Mouse (Mus musculus): ENCODE results near the gene Cast.

DNA sequence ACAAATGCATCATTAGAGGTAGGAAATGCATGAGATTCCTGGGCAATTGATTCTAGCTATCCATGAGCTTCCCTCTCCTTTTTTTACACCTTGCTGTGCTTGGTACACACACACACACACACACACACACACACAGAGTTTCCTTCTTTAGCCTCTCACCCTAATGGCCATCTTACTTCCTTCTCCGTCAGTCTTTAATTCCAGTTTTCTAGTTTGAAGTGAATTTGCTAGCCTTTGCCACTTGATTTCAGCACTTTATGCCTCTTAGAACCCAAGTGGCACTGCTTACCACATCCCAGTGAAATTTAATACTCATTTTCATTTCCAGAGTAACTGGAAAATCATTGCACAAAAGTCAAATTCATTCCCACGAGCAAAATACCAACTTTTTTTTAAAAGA lies 41.4 kb downstream of the Cast start:
- TF ChIP-seq CTCF (IDR thresholded peaks at IDR 0.05; ENCODE audit: low read depth, low read length) (no peak), POLR2A (IDR thresholded peaks at IDR 0.05; ENCODE audit: insufficient read depth, low read length) (no peak)
